Mouse (Mus musculus): Measurements from ENCODE around the gene Brix1.
"Not testable (repeated sequence)": the region's sequence is repeated elsewhere in the genome, so short reads cannot be mapped to it uniquely, and the experiment has no call there.

- TF ChIP-seq MAFK (IDR thresholded peaks at IDR 0.05; ENCODE audit: insufficient read depth, low read depth, low read length); CHD2 (IDR thresholded peaks at IDR 0.05; ENCODE audit: low read depth, low read length): not testable (repeated sequence)
Measured at GRCm38 (mm10) chr15:10533361-10533760, 47.6 kb upstream of the Brix1 start.
